Mouse (Mus musculus) sigmoid colon, adult 10 weeks (tissue): ENCODE measurements around the gene Gm21616. TPM values are rescaled to one million over a fixed set of nuclear protein-coding genes. Genes with fewer than 3 reads are reported as not detected.

Source experiments
- polyA plus RNA-seq: library from polyadenylated mRNA; stranded (reverse); fragments of 350-450 nt; fragmentation: Illumina TruSeq; extraction: RNeasy Lipid Tissue Mini Kit (QIAGEN cat#74804); gene quantifications from one replicate; pipeline ENCODE4 v1.2.3, GENCODE M21; 2014; ENCODE audit warnings: low read depth, low replicate concordance

Gene Gm21616
- polyA plus RNA-seq, result not detected

DNA sequence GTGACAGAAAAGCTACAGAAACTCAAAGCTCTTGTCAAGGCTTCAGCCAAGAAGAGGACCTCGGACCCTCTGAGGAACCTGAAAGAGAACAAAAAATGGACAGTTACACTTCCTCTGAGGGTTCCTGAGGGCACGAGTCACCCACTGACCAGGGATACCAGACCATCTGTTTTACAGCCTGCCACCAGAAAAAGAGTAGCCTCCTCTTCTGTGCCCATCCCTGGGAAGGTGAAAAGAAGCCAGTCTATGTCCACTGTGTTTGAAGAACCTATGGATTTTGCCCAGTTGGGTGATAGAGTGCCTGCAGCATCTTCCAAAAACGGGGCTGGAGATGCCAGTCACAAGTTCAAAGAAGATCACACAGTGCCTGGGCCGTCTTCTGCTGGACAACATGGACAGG is at the start of gene Gm21616:
TSS of gene Gm21616 (plus strand) at position 301 of the 400 bp plus-strand sequence.

